Mouse (Mus musculus): Measurements from ENCODE around the gene Kcnh2.

- no peak for TF ChIP-seq CTCF (IDR thresholded peaks at IDR 0.05; ENCODE audit: extremely low read depth, insufficient read length, insufficient replicate concordance, low read depth, low read length)
- TF ChIP-seq POLR2A (IDR thresholded peaks at IDR 0.05; ENCODE audit: low read depth, low read length): no peak
Observed at GRCm38 (mm10) chr5:24328813-24329211, 22.6 kb downstream of the Kcnh2 start.

All from small intestine, adult 2 months (tissue).